Mouse (Mus musculus) brain, embryonic 14.5 days (tissue): Measurements from ENCODE around the gene Cdk14.

Source experiments
- CTCF ChIP-seq: fragments of 200-500 bp; IDR thresholded peaks from 2 replicates; pipeline ENCODE4 v1.5.1; 2012; ENCODE audit warnings: inconsistent platforms, mild to moderate bottlenecking, moderate library complexity, borderline replicate concordance; ENCODE audit not compliant: insufficient read depth, insufficient read length; ENCODE audit errors: extremely low read depth
- POLR2A ChIP-seq: fragments of 200-500 bp; IDR thresholded peaks from 2 replicates; pipeline ENCODE4 v1.6.1; 2012; ENCODE audit warnings: mild to moderate bottlenecking, inconsistent platforms, borderline replicate concordance; ENCODE audit not compliant: poor library complexity, insufficient read depth, insufficient read length, severe bottlenecking; ENCODE audit errors: extremely low read depth

GRCm38 (mm10) chr5:5180311-5180710, 239.8 kb downstream of the Cdk14 start:
- no peak for TF ChIP-seq POLR2A
- no peak for TF ChIP-seq CTCF
